Comparison of ENCODE assay signal across 27 mouse cellular contexts in the genomic region with DNA sequence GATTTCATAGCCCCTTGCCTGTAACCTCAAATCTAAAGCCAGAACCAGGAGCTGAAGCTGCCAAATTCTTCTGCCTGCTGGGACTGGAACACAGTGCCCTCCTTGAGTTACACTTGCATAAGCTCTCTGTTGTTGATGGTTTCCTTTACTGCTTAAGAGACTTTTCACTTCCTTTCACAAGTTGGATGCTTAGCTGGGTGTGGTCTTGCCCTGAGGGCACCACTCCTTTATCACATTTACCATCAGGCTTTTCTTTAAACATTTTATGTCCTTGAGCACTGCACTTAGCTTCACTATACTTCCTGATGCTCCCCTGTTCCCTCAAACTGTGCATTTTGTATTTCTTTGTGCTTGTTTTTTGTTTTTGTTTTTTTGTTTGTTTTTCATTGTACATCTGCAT.
"Had no signal": no experiment of that assay in that cellular context is flagged by ENCODE, and none has a peak within 500 bp of the region (broad histone marks: within the 10 kb centered on the region; RNA-seq: fewer than 3 reads in every experiment).

No protein-coding gene starts in this region.

- H3K27ac ChIP-seq: gastrocnemius, adult 2 months; heart, embryonic 10.5 days; hindbrain, embryonic 10.5 days; hindbrain, embryonic 12.5 days; hindbrain, embryonic 15.5 days; hindbrain, postnatal 0 days; kidney, embryonic 15.5 days; kidney, postnatal 0 days; layer of hippocampus, adult 2 months; left cerebral cortex, adult 2 months; limb, embryonic 10.5 days; limb, embryonic 12.5 days; liver, embryonic 13.5 days; liver, embryonic 15.5 days had no signal

- H3K36me3 ChIP-seq: heart, embryonic 10.5 days; heart, embryonic 12.5 days; hindbrain, embryonic 10.5 days; hindbrain, embryonic 12.5 days; hindbrain, embryonic 15.5 days; kidney, embryonic 15.5 days; limb, embryonic 10.5 days; limb, embryonic 12.5 days; liver, embryonic 13.5 days; liver, embryonic 15.5 days had no signal

- H3K9me3 ChIP-seq: heart, embryonic 10.5 days; heart, embryonic 12.5 days; hindbrain, embryonic 10.5 days; hindbrain, embryonic 12.5 days; hindbrain, embryonic 15.5 days; kidney, embryonic 15.5 days; limb, embryonic 10.5 days; limb, embryonic 12.5 days; liver, embryonic 13.5 days; liver, embryonic 15.5 days had no signal

- ATAC-seq: hindbrain, postnatal 0 days; intestine, embryonic 16.5 days had no signal

- H3K4me3 ChIP-seq: gastrocnemius, adult 2 months; heart, embryonic 10.5 days; heart, embryonic 12.5 days; hindbrain, embryonic 10.5 days; hindbrain, embryonic 12.5 days; hindbrain, embryonic 15.5 days; kidney, embryonic 15.5 days; layer of hippocampus, adult 2 months; left cerebral cortex, adult 2 months; limb, embryonic 10.5 days; limb, embryonic 12.5 days; liver, embryonic 13.5 days; liver, embryonic 15.5 days had no signal

- H3K4me1 ChIP-seq: heart, embryonic 10.5 days; heart, embryonic 12.5 days; hindbrain, embryonic 10.5 days; hindbrain, embryonic 12.5 days; hindbrain, embryonic 15.5 days; kidney, embryonic 15.5 days; limb, embryonic 10.5 days; limb, embryonic 12.5 days; liver, embryonic 13.5 days; liver, embryonic 15.5 days had no signal

- H3K27me3 ChIP-seq: heart, embryonic 12.5 days; hindbrain, embryonic 12.5 days; hindbrain, embryonic 15.5 days; kidney, embryonic 15.5 days; limb, embryonic 12.5 days; liver, embryonic 13.5 days; liver, embryonic 15.5 days had no signal

- DNase-seq: gastrocnemius, adult 2 months; gastrocnemius, postnatal 10 days; gastrocnemius, postnatal 25 days; heart, adult 18-20 months; heart, postnatal 10 days; heart, postnatal 4 days; kidney, adult 11 months; kidney, adult 2 months; kidney, adult 9 months; kidney, postnatal 25 days; kidney, postnatal 4 days; liver; liver, embryonic 13.5 days had no signal
